Mouse (Mus musculus) CD8-positive naive resting alpha-beta T cell, adult 2 months (primary cell): Measurements from ENCODE around the gene Pus3.

Source experiments
- DNase-seq, 2 experiments: peaks; one replicate each; pipeline ENCODE4 v3.0.0; 2022; ENCODE audit warnings: low read depth in 2 of 2, low spot score in 2 of 2

Gene Pus3

DNA sequence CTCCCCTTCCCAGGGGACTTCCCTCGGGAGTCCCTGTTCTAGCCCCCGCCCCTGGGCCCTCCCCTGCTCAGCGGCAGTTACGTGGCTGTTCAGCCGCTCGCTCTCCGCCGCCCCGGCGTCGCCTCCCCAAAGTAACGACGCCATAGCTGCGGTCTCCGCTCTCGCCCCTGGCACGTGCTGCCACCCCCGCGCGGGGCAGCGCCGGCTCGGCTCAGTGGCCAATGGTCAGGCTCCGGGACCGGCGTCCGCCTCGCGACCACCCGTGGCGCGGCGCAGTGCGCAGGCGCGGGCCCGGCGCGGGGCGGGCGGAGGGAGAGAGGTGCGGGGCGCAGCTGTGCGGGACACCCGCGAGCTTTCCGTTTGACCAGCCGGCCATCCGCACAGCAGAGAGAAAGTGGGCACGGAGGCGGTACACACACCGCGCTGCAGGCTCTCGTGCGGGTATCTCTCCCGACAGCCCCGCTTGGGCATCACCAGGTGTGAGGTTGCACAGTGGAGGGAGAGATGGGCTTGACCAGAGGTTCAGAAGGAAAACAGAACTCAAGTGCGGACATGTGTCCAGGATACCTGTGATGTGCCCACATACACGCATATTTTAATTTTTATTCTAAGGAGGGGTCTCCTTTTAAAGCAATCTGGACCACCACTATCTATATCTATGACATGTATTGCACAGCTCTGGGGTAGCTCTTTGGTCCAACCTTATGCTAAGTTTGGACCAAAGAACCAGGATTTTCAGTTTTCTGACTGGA is at the start of gene Pus3, which contains the start of gene Ddx25:
Gene Pus3, plus strand, starts transcription at position 339 of the 752 bp plus-strand sequence.
Gene Ddx25, minus strand, starts transcription at position 272 of the 752 bp plus-strand sequence.
- peak; percentile 21 to 22 for DNase-seq

- DNase-seq, result no peak
These were observed 44.5 kb upstream of the Pus3 start for GRCm38 (mm10) chr9:35513900-35514299.

- no peak for DNase-seq
These were observed 42.2 kb upstream of the Pus3 start for GRCm38 (mm10) chr9:35516182-35516581.

- no peak for DNase-seq
These were observed 41.7 kb upstream of the Pus3 start for GRCm38 (mm10) chr9:35516711-35517110.

GRCm38 (mm10) chr9:35518169-35518568 is 40.2 kb upstream of the Pus3 start, which contains the start of gene Gm1113:
Gm1113 (minus strand) TSS chr9:35518269.
- DNase-seq, result no peak

DNA sequence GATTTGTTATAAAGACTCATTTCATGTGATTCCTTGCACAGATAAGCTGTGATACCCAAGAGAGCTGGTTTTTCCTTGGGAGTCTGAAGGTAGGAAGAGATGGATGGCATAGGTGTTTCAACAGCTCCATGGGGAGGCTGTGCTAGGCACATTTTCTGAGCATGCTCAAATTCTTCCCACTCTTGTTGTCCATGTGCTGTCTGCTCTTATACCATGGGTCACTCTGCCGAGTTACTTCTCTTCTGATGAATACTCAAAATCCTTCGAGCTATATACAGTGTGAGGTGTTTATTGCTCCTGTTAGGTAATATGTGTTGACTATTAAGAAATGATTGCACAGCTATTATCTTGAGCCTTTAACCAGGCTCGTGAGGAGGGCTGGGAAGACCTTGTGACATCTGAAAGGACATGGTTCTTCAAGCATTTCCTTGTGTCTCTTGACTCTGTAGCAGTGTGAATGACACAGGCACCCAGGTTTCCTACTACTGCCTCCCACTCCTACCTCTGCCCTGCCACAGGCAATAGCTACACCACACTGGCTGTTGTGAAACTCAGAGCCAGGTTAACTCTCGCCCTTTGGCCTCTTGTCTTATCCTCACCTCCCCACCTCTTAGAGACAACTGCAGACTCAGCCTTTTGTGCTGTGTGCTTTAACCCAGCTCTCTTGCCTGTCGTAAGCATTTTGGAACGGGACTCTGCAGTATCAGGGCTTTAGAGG is 37.6 kb upstream of the Pus3 start:
- no peak for DNase-seq

GRCm38 (mm10) chr9:35522241-35522640 is 36.2 kb upstream of the Pus3 start:
- DNase-seq, result no peak

- DNase-seq, result no peak
These were observed 35.4 kb upstream of the Pus3 start for GRCm38 (mm10) chr9:35522821-35523515.

DNA sequence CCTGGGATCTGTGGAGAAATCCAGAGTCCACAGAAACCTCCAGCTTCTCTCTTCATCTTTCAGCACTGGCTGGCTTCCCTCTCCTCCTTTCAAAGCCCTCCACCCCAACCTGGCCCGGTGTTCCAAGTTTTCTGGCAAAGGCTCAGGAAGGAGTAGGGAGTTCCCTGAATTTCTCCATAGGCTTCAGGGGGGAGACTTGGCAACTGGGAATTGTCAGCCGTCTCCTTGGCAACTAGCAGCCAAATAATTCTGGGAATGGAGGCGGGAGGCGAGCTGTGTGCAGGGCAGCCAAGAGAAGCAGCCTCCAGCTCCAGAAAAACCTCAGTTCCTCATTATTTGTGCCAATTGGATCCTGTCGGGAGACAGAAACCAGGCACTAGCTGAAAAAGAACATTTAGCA is 34.9 kb upstream of the Pus3 start:
- no peak for DNase-seq

DNA sequence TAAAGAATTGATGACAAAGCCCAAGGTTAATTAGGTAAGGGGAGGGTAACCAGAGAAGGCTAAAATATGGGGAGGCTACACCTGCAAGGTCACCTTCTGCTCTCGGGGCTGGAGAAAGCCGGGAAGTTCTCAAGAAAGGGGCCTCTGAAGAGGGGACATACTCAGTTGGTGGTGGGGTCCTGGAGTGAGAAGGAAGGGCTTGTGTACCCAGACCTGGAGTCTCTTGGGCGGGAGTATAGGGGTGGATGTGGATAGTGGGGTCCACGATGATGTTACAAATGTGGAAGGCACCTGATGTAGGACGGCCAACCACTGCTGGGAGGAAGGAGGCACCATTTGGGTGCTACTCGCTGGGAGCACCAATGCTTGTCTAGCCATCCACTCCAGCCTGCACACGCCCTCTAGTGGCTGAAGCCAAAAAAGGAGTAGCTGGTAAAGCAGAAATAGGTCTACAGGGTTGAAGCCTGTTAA is 34.4 kb upstream of the Pus3 start:
- peak; percentile 46 to 50 for DNase-seq

GRCm38 (mm10) chr9:35529141-35529540 is 29.3 kb upstream of the Pus3 start:
- no peak for DNase-seq

DNA sequence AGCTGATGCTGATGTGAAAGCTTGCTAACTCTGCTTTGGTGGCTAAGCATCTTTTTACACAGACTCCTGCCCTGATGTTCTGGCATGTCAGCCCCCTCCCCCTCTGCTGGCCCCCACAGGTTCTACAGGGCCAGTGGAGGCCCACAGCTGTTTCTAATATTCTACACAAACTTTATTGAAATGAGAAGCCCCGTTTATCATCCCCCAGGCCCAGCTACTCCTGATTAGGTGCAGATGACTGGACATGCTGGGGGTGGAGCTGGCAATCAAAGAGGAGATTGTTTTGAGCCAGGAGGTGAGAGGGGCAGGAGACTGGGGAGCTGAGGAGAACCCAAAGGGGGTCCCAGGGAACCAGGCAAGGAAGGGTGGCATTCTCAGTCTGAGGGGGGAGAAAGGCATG is 28.6 kb upstream of the Pus3 start:
- no peak for DNase-seq

- no peak for DNase-seq
These were observed 25.1 kb upstream of the Pus3 start for GRCm38 (mm10) chr9:35533266-35533665.

DNA sequence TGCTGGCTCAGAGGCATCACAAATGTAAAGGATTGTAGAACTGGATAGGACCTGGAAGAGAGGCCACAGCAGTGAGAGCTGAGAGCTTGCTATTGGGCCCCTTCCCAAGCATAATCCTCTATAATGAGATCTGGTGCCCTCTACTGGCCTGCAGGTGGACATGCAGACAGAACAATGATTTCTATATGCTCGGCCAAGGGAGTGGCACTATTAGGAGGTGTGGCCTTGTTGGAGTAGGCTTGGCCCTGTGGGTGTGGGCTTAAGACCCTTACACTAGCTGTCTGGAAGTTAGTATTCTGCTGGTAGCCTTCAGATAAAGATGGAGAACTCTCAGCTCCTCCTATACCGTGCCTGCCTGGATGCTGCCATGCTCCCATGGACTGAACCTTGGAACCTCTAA is 23.3 kb upstream of the Pus3 start:
- peak; percentile 22 to 45 for DNase-seq

DNA sequence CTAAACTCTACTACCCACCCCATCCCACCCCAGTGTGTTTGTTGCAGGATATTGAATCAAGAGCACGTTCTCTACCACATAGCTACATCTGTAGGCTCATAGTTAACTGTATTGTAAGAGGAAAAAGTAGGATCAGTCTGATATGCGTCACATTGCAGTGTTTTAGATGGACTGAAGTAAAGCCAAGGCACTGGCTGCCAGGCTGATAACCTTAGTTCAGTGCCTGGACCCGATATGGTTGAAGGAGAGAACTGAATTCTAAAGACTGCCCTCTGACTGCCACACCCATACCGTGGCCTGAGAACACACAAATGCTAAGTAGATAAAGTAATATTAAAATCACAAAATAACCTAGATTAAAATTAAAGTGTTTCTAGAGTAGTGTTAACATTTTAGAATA is 22.5 kb upstream of the Pus3 start:
- DNase-seq, result no peak

- DNase-seq, result no peak
These were observed 19.2 kb upstream of the Pus3 start for GRCm38 (mm10) chr9:35539001-35539750.

- no peak for DNase-seq
These were observed 17.4 kb upstream of the Pus3 start for GRCm38 (mm10) chr9:35541024-35541423.

DNA sequence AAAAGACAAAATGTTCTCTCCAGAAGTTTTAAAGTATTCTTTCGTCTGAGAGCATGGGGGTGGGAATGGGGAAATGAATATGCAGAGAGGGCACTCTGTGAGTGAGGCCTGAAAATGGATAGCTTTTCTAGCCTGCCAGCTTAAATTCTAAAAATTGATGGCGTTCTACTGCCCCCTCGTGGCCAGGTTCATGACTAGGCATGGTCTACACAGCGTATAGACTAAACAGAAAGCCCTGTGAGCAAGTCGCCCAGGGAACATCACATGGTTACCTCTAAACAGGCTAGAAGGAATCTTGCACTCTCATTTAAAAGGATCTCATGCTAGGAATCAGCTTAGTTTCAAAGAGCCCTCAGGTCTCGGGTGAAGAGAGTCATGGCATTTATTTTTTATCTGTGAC is 16.9 kb upstream of the Pus3 start:
- DNase-seq, result peak; percentile 67 to 81

DNA sequence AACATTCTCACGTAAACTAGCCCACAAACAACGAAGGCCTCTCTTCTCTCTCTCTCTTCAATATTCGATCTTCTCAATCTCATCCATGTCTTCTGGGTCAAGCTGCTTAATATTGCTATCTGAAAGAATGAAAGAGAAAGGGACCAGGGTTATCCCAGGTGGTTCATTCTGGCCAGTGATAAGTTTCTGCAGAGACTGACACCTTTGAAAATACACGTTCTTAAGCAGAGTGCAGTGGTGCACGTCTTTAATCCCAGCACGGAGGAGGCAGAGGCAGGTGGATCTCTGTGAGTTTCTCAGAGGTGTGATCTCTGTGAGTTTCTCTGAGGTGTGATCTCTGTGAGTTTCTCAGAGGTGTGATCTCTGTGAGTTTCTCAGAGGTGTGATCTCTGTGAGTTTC is 16.5 kb upstream of the Pus3 start:
- DNase-seq, result no peak

- no peak for DNase-seq
These were observed 15.1 kb upstream of the Pus3 start for GRCm38 (mm10) chr9:35543099-35543860.
